Mouse (Mus musculus) cerebellum, postnatal 14 days (tissue): ENCODE results near the gene Lipn.

Experiments
- DNase-seq, 2 experiments: peaks; one replicate each; pipeline ENCODE4 v3.0.0; 2021; ENCODE audit warnings: mixed read lengths in 2 of 2

Gene Lipn

GRCm38 (mm10) chr19:34066779-34067472 lies at the start of gene Lipn:
TSS of gene Lipn (plus strand) at chr19:34067358.
- no peak for DNase-seq

GRCm38 (mm10) chr19:34021440-34022172 lies 45.6 kb upstream of the Lipn start:
- no peak for DNase-seq

- peak; percentile 10 to 14 for DNase-seq
These were observed 44.4 kb upstream of the Lipn start for GRCm38 (mm10) chr19:34022759-34023158.

GRCm38 (mm10) chr19:34039731-34040130 lies 27.4 kb upstream of the Lipn start:
- no peak for DNase-seq

GRCm38 (mm10) chr19:34043008-34043407 lies 24.1 kb upstream of the Lipn start:
- DNase-seq, result no peak

GRCm38 (mm10) chr19:34049371-34050039 lies 17.7 kb upstream of the Lipn start:
- peak in 1 of 2 experiments; percentile 3 for DNase-seq

- no peak for DNase-seq
These were observed 15.7 kb upstream of the Lipn start for GRCm38 (mm10) chr19:34051502-34051901.

GRCm38 (mm10) chr19:34063547-34063946 lies 3.6 kb upstream of the Lipn start:
- no peak for DNase-seq

- no peak for DNase-seq
These were observed 3.1 kb upstream of the Lipn start for GRCm38 (mm10) chr19:34064059-34064458.

- no peak for DNase-seq
These were observed 7.1 kb downstream of the Lipn start for GRCm38 (mm10) chr19:34074239-34074638.

- no peak for DNase-seq
These were observed 11.0 kb downstream of the Lipn start for GRCm38 (mm10) chr19:34078130-34078529.

GRCm38 (mm10) chr19:34089011-34089680 lies 22.0 kb downstream of the Lipn start:
- DNase-seq, result peak; percentile 76 to 80

GRCm38 (mm10) chr19:34095381-34095780 lies 28.2 kb downstream of the Lipn start:
- peak in 1 of 2 experiments; percentile 2 for DNase-seq

- DNase-seq, result peak; percentile 16 to 53
These were observed 29.1 kb downstream of the Lipn start for GRCm38 (mm10) chr19:34096228-34096627.

- DNase-seq, result no peak
These were observed 33.5 kb downstream of the Lipn start, which contains the start of gene Lipm for GRCm38 (mm10) chr19:34100633-34101032. TSS of gene Lipm (plus strand) at chr19:34100933.

GRCm38 (mm10) chr19:34101888-34102287 lies 34.7 kb downstream of the Lipn start:
- DNase-seq, result no peak

GRCm38 (mm10) chr19:34104841-34105240 lies 37.7 kb downstream of the Lipn start:
- no peak for DNase-seq

- no peak for DNase-seq
These were observed 51.9 kb downstream of the Lipn start for GRCm38 (mm10) chr19:34119102-34119501.

- DNase-seq, result no peak
These were observed 52.5 kb downstream of the Lipn start for GRCm38 (mm10) chr19:34119653-34120052.

GRCm38 (mm10) chr19:34120107-34120731 lies 53.1 kb downstream of the Lipn start:
- DNase-seq, result no peak
